Mouse (Mus musculus) R1 (cell line): ENCODE measurements at regions not wholly inside any gene's neighbourhood (a gene's known extent, or its start where the extent isn't known, plus 50 kb on each side); places are given as distances from the start of the nearest gene placed in this dataset.
A peak's percentile ranks its signal among the peaks of the same experiment; 100 is the strongest.

Experiments used
- DNase-seq: peaks from one replicate; pipeline ENCODE4 v3.0.0-alpha.2; 2018; ENCODE audit warnings: low read depth, low spot score

DNA sequence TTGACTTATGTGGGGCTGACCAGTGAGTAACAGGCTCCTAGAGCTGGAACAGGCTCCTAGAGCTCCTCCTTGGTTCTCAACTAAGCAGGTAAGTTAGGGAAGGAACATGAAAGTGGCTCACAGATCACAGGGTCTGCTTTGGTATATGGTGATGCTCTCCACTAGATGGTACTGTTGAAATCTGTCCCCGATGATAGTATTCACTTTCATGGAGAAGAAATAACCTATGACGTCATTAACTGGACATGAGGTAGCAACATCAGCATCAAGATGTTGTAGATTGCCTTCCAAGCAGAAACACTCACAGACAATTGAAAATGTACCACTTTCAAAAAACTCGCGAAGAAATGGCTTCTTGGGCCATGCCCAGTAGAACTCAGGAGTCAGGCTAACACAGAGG lies 195.3 kb upstream of the Atp5g3 start:
- DNase-seq: no peak

DNA sequence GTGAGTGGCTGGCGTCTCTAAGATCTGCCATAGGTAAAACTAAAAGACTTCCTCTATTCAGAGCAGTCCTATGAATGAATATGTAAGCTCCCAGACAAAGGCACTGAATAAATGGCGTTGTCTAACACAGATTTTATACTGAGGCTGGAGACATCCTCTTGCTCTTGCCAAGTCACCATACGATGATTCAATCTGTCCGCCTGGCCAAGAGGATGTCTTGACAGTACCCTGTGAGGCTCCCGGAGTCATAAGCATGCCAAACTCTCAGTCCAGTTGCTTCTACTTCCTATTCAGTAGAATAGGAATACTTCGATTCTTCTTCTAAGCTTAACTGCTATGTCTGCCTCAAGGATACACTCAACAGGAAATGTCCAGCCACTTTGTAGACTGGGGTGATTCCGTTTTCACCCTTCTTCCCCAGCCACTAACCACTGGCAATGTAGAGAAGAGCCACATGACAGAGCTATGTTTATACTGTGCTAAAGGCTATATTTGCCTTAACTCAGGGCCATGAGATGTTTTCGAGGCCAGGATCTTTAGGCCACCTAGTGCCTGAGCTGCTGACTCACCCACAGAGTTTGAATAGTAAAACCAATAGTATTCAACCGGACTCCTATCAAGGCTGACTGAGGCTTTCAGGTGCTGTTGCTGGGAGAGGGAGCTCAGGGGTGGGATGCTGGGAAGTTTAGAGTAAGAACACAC lies 188.7 kb upstream of the Atp5g3 start:
- DNase-seq: no peak

DNA sequence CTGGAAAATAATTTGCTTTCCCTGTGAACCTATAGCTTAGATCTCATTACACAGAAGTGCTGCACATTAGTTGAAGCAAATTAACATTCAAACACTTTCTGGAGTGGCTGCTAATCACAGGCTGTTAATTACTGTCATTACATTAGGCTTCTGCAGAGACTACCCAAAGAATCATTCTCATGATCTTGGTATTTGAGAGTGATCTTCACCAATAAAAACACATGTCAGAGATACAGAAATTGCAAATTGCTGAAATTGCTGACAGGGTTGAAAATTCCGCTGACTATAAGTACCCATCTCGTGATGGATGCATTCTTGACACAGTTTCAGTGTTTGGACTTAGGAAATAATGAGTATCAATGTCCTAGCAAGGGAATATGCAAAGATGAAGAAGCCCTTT lies 185.7 kb upstream of the Atp5g3 start:
- no peak for DNase-seq

DNA sequence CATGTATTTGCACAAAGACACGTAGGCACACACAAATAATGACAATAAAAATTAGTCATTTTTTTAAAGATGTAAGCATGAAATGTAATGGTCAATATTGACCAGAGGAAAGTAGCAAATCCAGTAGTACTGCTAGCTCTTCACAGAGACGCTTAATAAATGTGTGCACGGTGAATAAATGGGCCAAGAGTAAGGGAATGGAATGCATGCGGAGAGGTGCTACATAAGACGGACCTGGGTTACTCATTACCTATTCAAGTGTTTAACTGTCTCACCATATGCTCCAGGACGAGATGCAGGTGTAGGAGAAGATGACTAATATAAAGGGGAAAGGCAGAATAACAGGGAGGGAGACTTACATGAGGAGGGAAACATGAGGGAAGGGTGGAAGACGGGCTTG lies 182.4 kb upstream of the Atp5g3 start:
- DNase-seq: no peak

DNA sequence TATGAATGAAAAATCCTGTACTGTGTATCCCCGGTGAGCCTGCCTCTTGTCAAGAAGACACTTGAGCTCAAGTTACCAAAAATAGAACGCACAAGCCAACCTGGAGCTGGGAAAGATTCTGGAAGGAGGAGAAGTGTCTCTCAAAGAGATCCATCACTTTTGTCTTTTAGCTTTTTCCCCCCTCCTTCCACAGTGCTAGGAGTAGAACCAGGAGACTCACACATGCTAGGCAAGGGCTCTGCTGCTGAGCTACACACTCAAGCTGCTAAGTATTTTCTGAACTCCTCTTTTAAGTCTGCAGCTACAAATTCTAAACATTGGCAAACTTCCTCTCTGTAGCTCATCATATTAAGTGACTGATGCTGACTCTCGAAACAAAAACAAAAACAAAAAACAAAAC lies 176.2 kb upstream of the Atp5g3 start:
- no peak for DNase-seq

- DNase-seq: no peak
Observed at GRCm38 (mm10) chr2:74084971-74085370, 173.8 kb upstream of the Atp5g3 start.

DNA sequence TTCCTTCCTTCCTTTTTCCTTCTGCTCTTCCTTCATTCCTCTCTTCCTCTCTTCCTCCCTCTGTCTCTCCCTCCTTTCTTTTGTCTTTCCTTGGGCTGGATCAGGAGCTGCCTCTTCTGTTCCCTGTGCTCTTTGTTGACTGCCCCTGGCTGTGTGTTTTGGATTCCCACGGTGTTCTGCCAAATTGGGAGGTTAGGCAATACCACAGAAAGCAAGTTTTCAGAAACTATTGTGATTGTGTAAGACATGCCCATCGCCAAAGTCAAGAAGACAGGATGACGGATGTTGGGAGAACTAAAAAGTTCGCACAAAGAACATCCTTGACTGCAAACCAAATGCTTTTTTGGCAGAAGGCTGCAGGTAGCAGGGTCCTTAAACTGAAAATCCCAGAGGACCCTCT lies 165.6 kb upstream of the Atp5g3 start:
- DNase-seq: no peak

DNA sequence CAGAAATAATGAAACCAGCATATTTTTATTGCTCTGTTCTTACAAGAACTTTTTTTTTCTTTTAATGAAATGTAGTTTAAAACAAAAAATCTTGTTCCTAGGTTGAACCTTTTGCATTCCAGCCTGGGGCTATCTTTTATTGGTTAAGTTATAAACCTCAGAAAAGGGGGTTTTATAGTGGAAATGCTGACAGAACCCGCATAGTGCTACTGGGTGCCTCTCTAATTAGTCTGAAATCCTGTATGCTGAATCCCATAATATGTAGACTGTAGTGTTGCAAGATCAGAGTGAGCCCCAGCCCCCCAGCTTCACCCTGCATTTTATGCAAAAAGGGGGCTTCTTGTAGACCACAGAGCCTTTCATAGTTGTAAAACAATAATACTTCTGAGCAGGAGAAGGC lies 164.4 kb upstream of the Atp5g3 start:
- no peak for DNase-seq

DNA sequence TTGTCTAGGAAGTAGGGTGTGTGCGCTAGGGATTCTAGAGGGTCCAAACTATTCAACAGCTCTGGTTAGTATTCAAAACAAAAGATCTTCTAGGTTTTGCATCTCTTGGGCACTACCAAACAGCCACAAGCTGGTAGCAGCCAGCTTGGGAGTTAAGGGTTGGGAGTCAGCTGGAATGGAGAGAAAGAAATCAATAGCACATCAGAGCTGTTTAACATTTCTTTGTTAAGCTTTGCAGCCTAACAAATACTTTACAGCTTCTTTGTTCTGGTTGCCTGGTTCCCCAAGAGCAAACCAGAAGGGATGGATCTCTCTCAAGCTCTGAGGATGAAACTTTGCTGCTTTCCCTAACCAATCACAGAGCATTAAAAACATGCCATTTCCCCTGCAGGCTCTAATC lies 162.3 kb upstream of the Atp5g3 start:
- peak; percentile 76 for DNase-seq

GRCm38 (mm10) chr2:74066652-74067051 lies 155.5 kb upstream of the Atp5g3 start:
- DNase-seq: peak; percentile 69

DNA sequence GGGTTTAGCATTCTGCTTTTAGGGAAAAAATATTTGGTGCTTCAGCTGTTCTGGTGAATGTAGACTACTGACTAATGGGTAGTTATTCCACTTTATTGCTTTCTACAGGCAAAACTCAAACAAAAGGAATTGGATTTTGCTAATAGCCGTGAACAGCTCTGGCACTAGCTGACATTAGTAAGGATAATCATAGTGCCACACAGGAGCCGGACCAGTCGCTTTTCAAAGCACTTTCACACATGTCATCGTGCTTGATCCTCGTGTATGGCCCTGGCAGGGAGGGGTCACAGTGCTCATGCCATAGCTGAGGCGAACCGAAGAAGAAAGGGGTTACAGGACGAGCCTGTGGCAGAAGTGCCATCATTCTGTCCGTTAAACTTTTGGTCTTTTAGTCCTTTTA lies 153.2 kb upstream of the Atp5g3 start:
- DNase-seq: no peak

GRCm38 (mm10) chr2:74063777-74064176 lies 152.7 kb upstream of the Atp5g3 start:
- no peak for DNase-seq

GRCm38 (mm10) chr2:74063302-74063701 lies 152.2 kb upstream of the Atp5g3 start:
- DNase-seq: no peak

- no peak for DNase-seq
Observed at GRCm38 (mm10) chr2:74042430-74042829, 131.3 kb upstream of the Atp5g3 start.

DNA sequence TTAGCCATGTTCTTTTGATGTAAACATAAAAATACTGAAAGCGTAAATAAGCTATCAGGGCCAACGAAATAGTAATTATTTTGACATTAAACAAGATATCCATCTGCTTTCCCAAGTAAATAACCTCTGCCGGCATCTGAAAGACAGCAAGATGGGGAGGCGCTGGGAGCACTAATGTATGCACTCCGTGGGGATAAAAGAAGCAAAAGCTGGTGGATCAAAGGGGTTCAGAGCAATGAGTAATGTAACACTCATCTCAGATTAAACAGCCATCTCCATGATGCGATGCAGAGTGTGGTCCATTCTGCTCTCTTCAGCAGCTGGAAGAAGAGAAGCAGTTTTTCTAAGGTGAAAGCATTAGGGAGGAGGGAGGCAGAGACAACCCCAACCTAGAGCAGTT lies 128.5 kb upstream of the Atp5g3 start:
- DNase-seq: no peak

GRCm38 (mm10) chr2:74036043-74036442 lies 124.9 kb upstream of the Atp5g3 start:
- DNase-seq: peak; percentile 6

- no peak for DNase-seq
Observed at GRCm38 (mm10) chr2:74032177-74033021, 121.3 kb upstream of the Atp5g3 start.

DNA sequence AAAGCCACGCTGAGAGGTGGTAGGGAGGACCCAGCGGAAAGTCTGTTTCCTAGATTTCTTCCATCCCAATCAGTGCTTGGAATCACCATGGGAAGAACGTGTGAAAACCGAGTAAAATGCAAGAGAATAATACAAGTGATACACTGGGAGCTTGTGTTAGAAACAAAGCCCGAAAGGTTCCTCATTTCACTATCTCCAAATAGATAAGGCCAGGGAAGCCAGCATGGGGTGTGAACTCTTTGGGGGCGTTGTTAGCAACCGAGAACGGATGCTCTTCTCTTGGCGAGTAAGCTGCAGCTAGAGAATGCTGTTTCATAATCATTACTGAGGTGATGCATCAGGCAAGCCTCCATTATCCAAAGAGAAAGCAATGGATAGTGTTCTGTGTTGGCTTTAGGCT lies 118.8 kb upstream of the Atp5g3 start:
- no peak for DNase-seq

DNA sequence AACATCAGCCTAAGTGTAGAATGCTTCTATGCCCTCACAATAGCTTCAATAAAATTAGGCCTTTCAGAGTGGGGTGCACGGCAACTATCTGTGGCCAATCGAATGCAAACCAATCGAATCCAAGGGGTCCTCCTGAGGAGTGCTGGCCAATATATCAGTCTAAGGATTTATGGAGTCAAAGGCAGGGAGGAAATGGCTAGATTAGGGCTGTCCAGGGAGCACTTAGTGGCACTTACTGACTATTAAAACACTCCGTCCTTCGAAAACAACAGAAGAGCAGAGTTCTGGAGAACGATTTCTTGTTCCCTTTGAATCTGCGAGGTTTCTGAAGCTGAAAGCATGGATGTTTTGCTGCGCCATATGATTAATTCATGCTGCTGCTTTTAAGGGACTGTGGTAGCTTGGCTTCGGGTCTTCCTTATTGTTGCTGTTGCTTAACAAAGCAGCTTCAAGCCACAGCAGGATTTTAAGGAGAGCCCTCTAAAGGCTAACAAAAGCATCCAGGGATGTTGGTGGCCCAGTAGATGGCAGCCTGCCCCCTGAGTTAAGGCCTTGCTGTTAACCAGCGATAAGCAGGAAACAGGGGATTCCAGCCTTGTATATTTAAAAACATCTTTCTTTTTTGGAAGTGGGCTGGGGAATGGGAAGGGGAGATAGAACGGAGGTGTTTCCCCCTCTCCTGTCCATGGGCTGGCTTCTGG lies 116.4 kb upstream of the Atp5g3 start:
- DNase-seq: peak; percentile 7

DNA sequence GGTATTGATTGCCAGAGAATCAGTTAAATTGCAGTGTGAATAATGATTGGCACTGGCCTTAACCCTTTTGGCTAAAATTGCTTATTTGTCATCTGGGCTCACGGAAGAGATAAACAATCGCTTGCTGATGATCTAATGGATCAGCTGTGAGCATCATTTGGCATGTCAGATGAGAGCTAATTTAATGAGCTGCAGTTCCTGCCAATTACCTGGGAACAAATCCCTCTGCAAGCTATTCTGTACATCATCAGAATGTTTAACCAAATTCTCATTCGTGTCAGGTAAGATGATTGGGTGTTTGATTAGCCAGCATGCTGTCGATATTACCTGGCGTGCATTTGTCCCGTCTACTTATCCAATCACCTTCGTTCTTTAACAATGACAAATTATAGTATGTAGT lies 104.0 kb upstream of the Atp5g3 start:
- no peak for DNase-seq

DNA sequence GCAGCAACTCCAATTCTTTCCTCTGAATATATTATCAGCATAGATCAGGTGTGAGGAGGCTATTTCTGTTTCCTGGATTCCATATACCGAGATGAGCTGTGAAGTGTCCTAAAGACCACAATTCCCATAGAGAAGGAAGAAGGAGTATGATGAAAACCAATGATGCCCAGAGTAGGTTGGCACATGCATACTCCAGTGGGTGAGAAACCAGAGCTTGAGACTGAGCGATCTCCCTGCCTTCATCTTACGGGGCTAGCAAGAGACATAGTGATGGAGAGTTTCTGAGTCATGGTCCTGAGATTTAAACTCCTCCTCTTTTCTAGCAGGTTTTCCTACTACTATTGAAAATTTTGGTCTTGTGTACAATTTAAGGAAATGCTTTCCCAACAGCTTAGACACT lies 103.1 kb upstream of the Atp5g3 start:
- no peak for DNase-seq

DNA sequence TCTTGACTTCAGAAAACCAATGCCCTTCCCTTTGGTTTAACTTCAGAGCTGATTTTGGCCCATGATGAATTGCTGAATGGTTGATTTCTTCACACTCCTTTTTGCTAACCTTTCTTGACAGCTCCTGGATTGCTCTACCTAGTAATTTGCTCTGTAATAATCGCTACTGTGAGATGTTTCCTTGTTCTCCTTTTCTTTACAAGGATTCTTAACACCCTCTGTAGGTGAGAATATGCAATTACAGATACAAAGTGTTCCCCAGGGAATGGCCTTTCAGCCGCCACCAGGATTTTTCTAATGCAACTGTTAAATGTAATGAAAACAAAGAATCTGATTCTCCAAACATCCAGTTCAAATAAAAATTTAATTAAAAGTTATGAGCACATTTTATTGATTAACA lies 87.4 kb upstream of the Atp5g3 start:
- DNase-seq: peak; percentile 22

DNA sequence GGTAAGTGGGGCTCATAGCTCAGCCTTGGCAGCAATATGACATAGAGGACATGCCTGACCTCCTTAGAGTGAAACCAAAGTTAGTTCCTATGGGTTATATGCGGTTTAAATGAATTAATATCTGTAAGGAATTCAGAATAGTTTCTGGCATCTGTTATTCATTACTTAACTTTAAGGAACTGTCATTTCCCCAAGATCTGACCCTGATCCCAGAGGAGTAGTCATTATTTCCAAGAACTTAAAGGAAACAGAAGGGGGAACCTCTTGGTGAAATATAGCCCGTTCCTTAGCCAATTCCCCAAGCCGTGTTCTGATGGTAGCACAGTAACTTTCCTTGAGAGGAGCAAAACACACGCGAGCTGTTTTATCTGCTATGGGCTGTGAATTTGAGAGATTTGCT lies 85.9 kb upstream of the Atp5g3 start:
- DNase-seq: no peak
